Mouse (Mus musculus) hindbrain, postnatal 0 days (tissue): Measurements from ENCODE around the gene Slc8a1. TPM values are rescaled to one million over a fixed set of nuclear protein-coding genes. Genes with fewer than 3 reads are reported as not detected.

ENCODE experiments used
- ATAC-seq: fragments of 200-750 bp; cut with Nextera tagmentation; 2 replicates; pipeline ENCODE4 v1.8.0; 2017; ENCODE audit warnings: mild to moderate bottlenecking, moderate TSS enrichment, moderate library complexity
- DNase-seq: peaks from one replicate; pipeline ENCODE4 v3.0.0-alpha.2; 2015; ENCODE audit warnings: low spot score
- H3K27ac ChIP-seq: fragments of 300-500 bp; sonication (generic); 2 replicates; pipeline ENCODE4 v1.5.1; 2014; ENCODE audit warnings: mild to moderate bottlenecking
- H3K27me3 ChIP-seq: fragments of 300-500 bp; sonication (generic); 2 replicates; pipeline ENCODE4 v1.6.1; 2014; ENCODE audit warnings: low read length, mixed read lengths; ENCODE audit not compliant: insufficient read depth
- H3K36me3 ChIP-seq: fragments of 300-500 bp; sonication (generic); 2 replicates; pipeline ENCODE4 v1.6.1; 2014; ENCODE audit warnings: low read length, mixed read lengths; ENCODE audit not compliant: insufficient read depth
- H3K4me1 ChIP-seq: fragments of 300-500 bp; sonication (generic); 2 replicates; pipeline ENCODE4 v1.6.1; 2014; ENCODE audit warnings: antibody characterized with exemption, low read length, mixed read lengths; ENCODE audit not compliant: insufficient read depth
- H3K4me2 ChIP-seq: fragments of 300-500 bp; sonication (generic); 2 replicates; pipeline ENCODE4 v1.6.1; 2014; ENCODE audit warnings: low read depth, mild to moderate bottlenecking, low read length, moderate library complexity, mixed read lengths
- H3K4me3 ChIP-seq: fragments of 300-500 bp; sonication (generic); 2 replicates; pipeline ENCODE4 v1.5.1; 2014; ENCODE audit warnings: low read length
- H3K9ac ChIP-seq: fragments of 300-500 bp; sonication (generic); replicated peaks from 2 replicates; pipeline ENCODE4 v1.6.1; 2014; ENCODE audit warnings: mild to moderate bottlenecking, low read length, moderate library complexity, mixed read lengths
- H3K9me3 ChIP-seq: fragments of 300-500 bp; sonication (generic); 2 replicates; pipeline ENCODE4 v1.6.1; 2016; ENCODE audit warnings: low read length, mixed read lengths
- CTCF ChIP-seq: IDR thresholded peaks from 2 replicates; pipeline ENCODE4 v1.5.1; 2016; ENCODE audit warnings: antibody characterized with exemption, control low read depth, low read depth
- WGBS: fragments of 180-500 bp; shearing (Covaris S2); extraction: QIAGEN DNeasy Blood & Tissue Kit; methylation state at CpG from one replicate; pipeline ENCODE4 v1.1.7; 2014; 5-methylcytosine and 5-hydroxymethylcytosine counted together
- polyA plus RNA-seq: library from polyadenylated mRNA; unstranded; fragments of >200 nt; fragmentation: Nextera tagmentation; extraction: Ambion mirVana; gene quantifications from 2 replicates; pipeline ENCODE4 v1.2.1, GENCODE M21; 2015
- total RNA-seq: library from RNA; depleted of rRNA; stranded (reverse); fragments of >200 nt; gene quantifications from 2 replicates; pipeline ENCODE4 v1.2.3, GENCODE M21; 2014

Gene Slc8a1
- total and polyA plus RNA-seq, 2 experiments from 2014 or later = 21.3 to 121 TPM

GRCm38 (mm10) chr17:81369036-81369435, 369.1 kb downstream of the Slc8a1 start:
- no peak overlapping the region for H3K27ac ChIP-seq
- DNase-seq = peak; percentile 6
- no peaks in the 10 kb centered on the region for H3K4me1 ChIP-seq
- H3K9me3 ChIP-seq = no peaks in the 10 kb centered on the region
- H3K4me2 ChIP-seq = no peak overlapping the region
- no peaks in the 10 kb centered on the region for H3K27me3 ChIP-seq
- no peak for TF ChIP-seq CTCF
- 70% methylated on average over 2 of the region's 2 CpGs for WGBS
- ATAC-seq = no peak
- no peak overlapping the region for H3K4me3 ChIP-seq
- no peak overlapping the region for H3K9ac ChIP-seq
- no peaks in the 10 kb centered on the region for H3K36me3 ChIP-seq

GRCm38 (mm10) chr17:81368503-81368902, 369.7 kb downstream of the Slc8a1 start:
- Histone ChIP-seq H3K9me3 (no peaks in the 10 kb centered on the region), H3K27me3 (no peaks in the 10 kb centered on the region), H3K4me2 (no peak overlapping the region), H3K4me3 (no peak overlapping the region), H3K9ac (no peak overlapping the region), H3K27ac (no peak overlapping the region), H3K36me3 (no peaks in the 10 kb centered on the region), H3K4me1 (no peaks in the 10 kb centered on the region)
- ATAC-seq (no peak), DNase-seq (no peak)
- 80% methylated on average over 2 of the region's 2 CpGs for WGBS
- TF ChIP-seq CTCF = no peak

- no peak overlapping the region for H3K4me2 ChIP-seq
- no peak for DNase-seq
- no peak overlapping the region for H3K4me3 ChIP-seq
- H3K27ac ChIP-seq = no peak overlapping the region
- H3K36me3 ChIP-seq = no peaks in the 10 kb centered on the region
- H3K4me1 ChIP-seq = no peaks in the 10 kb centered on the region
- no peak overlapping the region for H3K9ac ChIP-seq
- no peak for TF ChIP-seq CTCF
- H3K27me3 ChIP-seq = no peaks in the 10 kb centered on the region
- 82% methylated on average over 2 of the region's 2 CpGs for WGBS
- no peak for ATAC-seq
- H3K9me3 ChIP-seq = no peaks in the 10 kb centered on the region
Measured at GRCm38 (mm10) chr17:81363368-81363767, 374.8 kb downstream of the Slc8a1 start.

- DNase-seq = no peak
- H3K4me2 ChIP-seq = no peak overlapping the region
- no peaks in the 10 kb centered on the region for H3K4me1 ChIP-seq
- no peaks in the 10 kb centered on the region for H3K9me3 ChIP-seq
- WGBS = 75% methylated on average over 2 of the region's 2 CpGs
- H3K9ac ChIP-seq = no peak overlapping the region
- no peak overlapping the region for H3K4me3 ChIP-seq
- H3K27me3 ChIP-seq = no peaks in the 10 kb centered on the region
- no peak overlapping the region for H3K27ac ChIP-seq
- ATAC-seq = no peak
- TF ChIP-seq CTCF = peak; percentile 36
- H3K36me3 ChIP-seq = no peaks in the 10 kb centered on the region
Measured at GRCm38 (mm10) chr17:81360571-81360970, 377.6 kb downstream of the Slc8a1 start.

GRCm38 (mm10) chr17:81360032-81360431, 378.1 kb downstream of the Slc8a1 start:
- Histone ChIP-seq H3K4me1 (no peaks in the 10 kb centered on the region), H3K4me2 (no peak overlapping the region), H3K4me3 (no peak overlapping the region), H3K9ac (no peak overlapping the region), H3K9me3 (no peaks in the 10 kb centered on the region), H3K27ac (no peak overlapping the region), H3K27me3 (no peaks in the 10 kb centered on the region), H3K36me3 (no peaks in the 10 kb centered on the region)
- TF ChIP-seq CTCF = no peak
- no peak for DNase-seq
- WGBS = 84% methylated on average over 4 of the region's 4 CpGs
- ATAC-seq = no peak

- no peak overlapping the region for H3K4me2 ChIP-seq
- 44% methylated on average over 7 of the region's 7 CpGs for WGBS
- H3K4me3 ChIP-seq = no peak overlapping the region
- no peak for TF ChIP-seq CTCF
- DNase-seq (no peak), ATAC-seq (no peak)
- H3K27me3 ChIP-seq = no peaks in the 10 kb centered on the region
- H3K4me1 ChIP-seq = no peaks in the 10 kb centered on the region
- no peak overlapping the region for H3K9ac ChIP-seq
- no peaks in the 10 kb centered on the region for H3K36me3 ChIP-seq
- H3K9me3 ChIP-seq = no peaks in the 10 kb centered on the region
- no peak overlapping the region for H3K27ac ChIP-seq
Measured at GRCm38 (mm10) chr17:81336024-81336754, 402.0 kb downstream of the Slc8a1 start.

- 24% methylated on average over 1 of the region's 1 CpGs for WGBS
- no peak overlapping the region for H3K4me2 ChIP-seq
- no peak for TF ChIP-seq CTCF
- H3K4me3 ChIP-seq = no peak overlapping the region
- no peak for ATAC-seq
- no peaks in the 10 kb centered on the region for H3K9me3 ChIP-seq
- DNase-seq = no peak
- no peaks in the 10 kb centered on the region for H3K36me3 ChIP-seq
- H3K9ac ChIP-seq = no peak overlapping the region
- no peaks in the 10 kb centered on the region for H3K27me3 ChIP-seq
- no peak overlapping the region for H3K27ac ChIP-seq
- H3K4me1 ChIP-seq = no peaks in the 10 kb centered on the region
Measured at GRCm38 (mm10) chr17:81335526-81335925, 402.7 kb downstream of the Slc8a1 start.
